Mouse (Mus musculus) CH12.LX (cell line): Measurements from ENCODE around the gene Fcer1g.

ENCODE experiments used
- ELF1 ChIP-seq: IDR thresholded peaks from 2 replicates; pipeline ENCODE4 v1.6.1; 2014; ENCODE audit warnings: low read depth, mild to moderate bottlenecking, inconsistent platforms, low read length, improper control_type of control experiment
- KAT2A ChIP-seq: IDR thresholded peaks from 2 replicates; pipeline ENCODE4 v1.6.1; 2012; ENCODE audit warnings: low read length, improper control_type of control experiment, inconsistent platforms; ENCODE audit not compliant: insufficient replicate concordance

- TF ChIP-seq KAT2A: no peak
- TF ChIP-seq ELF1: no peak
These were observed 23.6 kb upstream of the Fcer1g start for GRCm38 (mm10) chr1:171257781-171258180.
